Mouse (Mus musculus) megakaryocyte, embryonic 14.5 days (primary cell): ENCODE measurements around the gene Nxf3.

ENCODE experiments used
- FLI1 ChIP-seq: IDR thresholded peaks from 2 replicates; pipeline ENCODE4 v1.6.1; 2012; ENCODE audit warnings: low read length, inconsistent platforms, mixed read lengths
- GATA1 ChIP-seq: IDR thresholded peaks from 3 replicates; pipeline ENCODE4 v1.6.1; 2012; ENCODE audit warnings: mixed read lengths, low read length, inconsistent platforms, borderline replicate concordance

- TF ChIP-seq GATA1: no peak
- no peak for TF ChIP-seq FLI1
Observed at GRCm38 (mm10) chrX:136104724-136105088, 19.7 kb upstream of the Nxf3 start.
